Mouse (Mus musculus) midbrain, postnatal 0 days (tissue): ENCODE data around the gene 5031439G07Rik. TPM values are rescaled to one million over a fixed set of nuclear protein-coding genes. Genes with fewer than 3 reads are reported as not detected.

Source experiments
- ATAC-seq: fragments of 200-750 bp; cut with Nextera tagmentation; 2 replicates; pipeline ENCODE4 v1.8.0; 2017; ENCODE audit warnings: moderate number of reproducible peaks, mild to moderate bottlenecking, moderate TSS enrichment, moderate library complexity; ENCODE audit not compliant: low FRiP score
- DNase-seq: peaks from one replicate; pipeline ENCODE4 v3.0.0-alpha.2; 2015; ENCODE audit warnings: low spot score
- H3K27ac ChIP-seq: fragments of 300-500 bp; sonication (generic); 2 replicates; pipeline ENCODE4 v1.5.1; 2014; ENCODE audit warnings: low read depth, mild to moderate bottlenecking, low read length, mixed read lengths
- H3K27me3 ChIP-seq: fragments of 300-500 bp; sonication (generic); 2 replicates; pipeline ENCODE4 v1.6.1; 2014; ENCODE audit warnings: low read length, control low read depth, mixed read lengths; ENCODE audit not compliant: insufficient read depth
- H3K36me3 ChIP-seq: fragments of 300-500 bp; sonication (generic); 2 replicates; pipeline ENCODE4 v1.6.1; 2014; ENCODE audit warnings: low read length, control low read depth, mixed read lengths; ENCODE audit not compliant: insufficient read depth
- H3K4me1 ChIP-seq: fragments of 300-500 bp; sonication (generic); 2 replicates; pipeline ENCODE4 v1.6.1; 2014; ENCODE audit warnings: mild to moderate bottlenecking, control low read depth, antibody characterized with exemption, low read length, mixed read lengths; ENCODE audit not compliant: insufficient read depth
- H3K4me2 ChIP-seq: fragments of 300-500 bp; sonication (generic); 2 replicates; pipeline ENCODE4 v1.6.1; 2014; ENCODE audit warnings: low read depth, mild to moderate bottlenecking, low read length, mixed read lengths; ENCODE audit not compliant: poor library complexity, severe bottlenecking
- H3K4me3 ChIP-seq: fragments of 300-500 bp; sonication (generic); 2 replicates; pipeline ENCODE4 v1.5.1; 2014; ENCODE audit warnings: low read depth, mild to moderate bottlenecking, low read length, moderate library complexity
- H3K9ac ChIP-seq: fragments of 300-500 bp; sonication (generic); replicated peaks from 2 replicates; pipeline ENCODE4 v1.6.1; 2014; ENCODE audit warnings: mild to moderate bottlenecking, low read length, moderate library complexity, mixed read lengths; ENCODE audit not compliant: poor library complexity, severe bottlenecking
- H3K9me3 ChIP-seq: fragments of 300-500 bp; sonication (generic); 2 replicates; pipeline ENCODE4 v1.6.1; 2016; ENCODE audit warnings: low read length, control low read depth
- CTCF ChIP-seq: IDR thresholded peaks from 2 replicates; pipeline ENCODE4 v1.5.1; 2016; ENCODE audit warnings: antibody characterized with exemption, mild to moderate bottlenecking
- WGBS: fragments of 180-500 bp; shearing (Covaris S2); extraction: QIAGEN DNeasy Blood & Tissue Kit; methylation state at CpG from one replicate; pipeline ENCODE4 v1.1.7; 2014; 5-methylcytosine and 5-hydroxymethylcytosine counted together
- polyA plus RNA-seq: library from polyadenylated mRNA; unstranded; fragments of >200 nt; fragmentation: Nextera tagmentation; extraction: Ambion mirVana; gene quantifications from 2 replicates; pipeline ENCODE4 v1.2.1, GENCODE M21; 2015
- total RNA-seq: library from RNA; depleted of rRNA; stranded (reverse); fragments of >200 nt; gene quantifications from 2 replicates; pipeline ENCODE4 v1.2.3, GENCODE M21; 2014

The 5031439G07Rik gene
- total and polyA plus RNA-seq, 2 experiments from 2014 or later, result 22.2 to 127 TPM

GRCm38 (mm10) chr15:85011895-85012661 is 23.7 kb upstream of the 5031439G07Rik start:
- Histone ChIP-seq H3K27me3 (no peaks in the 10 kb centered on the region), H3K9ac (no peak overlapping the region; the same call in 1 of the 2 replicates), H3K36me3 (no peaks in the 10 kb centered on the region), H3K4me3 (no peak overlapping the region), H3K9me3 (no peaks in the 10 kb centered on the region), H3K27ac (no peak overlapping the region), H3K4me2 (no peak overlapping the region), H3K4me1 (peaks cover 6% of the 10 kb centered on the region; the same call in 1 of the 2 replicates)
- ATAC-seq (no peak), DNase-seq (no peak)
- TF ChIP-seq CTCF, result no peak
- 52% methylated on average over 19 of the region's 19 CpGs for WGBS

GRCm38 (mm10) chr15:85009666-85010065 is 21.3 kb upstream of the 5031439G07Rik start:
- Histone ChIP-seq H3K4me1 (no peaks in the 10 kb centered on the region), H3K4me3 (no peak overlapping the region)
- no peak for DNase-seq

GRCm38 (mm10) chr15:85000984-85001982 is 12.9 kb upstream of the 5031439G07Rik start:
- H3K4me2 ChIP-seq, result no peak overlapping the region
- ATAC-seq, result no peak

More at GRCm38 (mm10) chr15:85009666-85010065, 21.3 kb upstream of the 5031439G07Rik start:
- Histone ChIP-seq H3K27ac (no peak overlapping the region), H3K9me3 (no peaks in the 10 kb centered on the region), H3K27me3 (no peaks in the 10 kb centered on the region), H3K4me2 (no peak overlapping the region), H3K9ac (no peak overlapping the region), H3K36me3 (no peaks in the 10 kb centered on the region)
- no peak for TF ChIP-seq CTCF
- 85% methylated on average over 8 of the region's 8 CpGs for WGBS
- no peak for ATAC-seq

GRCm38 (mm10) chr15:84999911-85000310 is 11.6 kb upstream of the 5031439G07Rik start:
- Histone ChIP-seq H3K4me3 (no peak overlapping the region), H3K4me2 (no peak overlapping the region), H3K27me3 (0 out of 2 replicates have a peak, but pooled peaks cover 3% of the 10 kb centered on the region), H3K9me3 (no peaks in the 10 kb centered on the region), H3K36me3 (no peaks in the 10 kb centered on the region), H3K9ac (no peak overlapping the region), H3K27ac (no peak overlapping the region), H3K4me1 (no peaks in the 10 kb centered on the region)
- DNase-seq, result no peak
- TF ChIP-seq CTCF, result no peak
- WGBS, result 55% methylated on average over 7 of the region's 7 CpGs
- ATAC-seq, result no peak

More at GRCm38 (mm10) chr15:85000984-85001982, 12.9 kb upstream of the 5031439G07Rik start:
- 21% methylated on average over 29 of the region's 29 CpGs for WGBS
- Histone ChIP-seq H3K27ac (no peak overlapping the region), H3K9ac (no peak overlapping the region), H3K9me3 (no peaks in the 10 kb centered on the region), H3K4me3 (no peak overlapping the region), H3K27me3 (0 out of 2 replicates have a peak, but pooled peaks cover 3% of the 10 kb centered on the region), H3K4me1 (no peaks in the 10 kb centered on the region), H3K36me3 (no peaks in the 10 kb centered on the region)
- peak; percentile 77 for DNase-seq
- peak; percentile 86 for TF ChIP-seq CTCF

- H3K4me1 ChIP-seq, result no peaks in the 10 kb centered on the region
- no peak for TF ChIP-seq CTCF
- H3K27ac ChIP-seq, result no peak overlapping the region
- H3K9me3 ChIP-seq, result no peaks in the 10 kb centered on the region
- no peak for DNase-seq
- no peaks in the 10 kb centered on the region for H3K27me3 ChIP-seq
- no peaks in the 10 kb centered on the region for H3K36me3 ChIP-seq
- no peak for ATAC-seq
- H3K9ac ChIP-seq, result no peak overlapping the region
- WGBS, result 79% methylated on average over 14 of the region's 14 CpGs
- no peak overlapping the region for H3K4me2 ChIP-seq
- no peak overlapping the region for H3K4me3 ChIP-seq
Observed at GRCm38 (mm10) chr15:84997768-84998454, 9.6 kb upstream of the 5031439G07Rik start.
